Mouse (Mus musculus) forebrain, embryonic 14.5 days (tissue): ENCODE results near the gene Srarp. TPM values are rescaled to one million over a fixed set of nuclear protein-coding genes. Genes with fewer than 3 reads are reported as not detected.

Source experiments
- ATAC-seq: fragments of 200-750 bp; cut with Nextera tagmentation; 2 replicates; pipeline ENCODE4 v1.8.0; 2017; ENCODE audit warnings: mild to moderate bottlenecking, moderate library complexity
- DNase-seq: peaks from one replicate; pipeline ENCODE4 v3.0.0-alpha.2; 2015; ENCODE audit warnings: low spot score
- H3K27ac ChIP-seq: fragments of 300-500 bp; sonication (generic); 2 replicates; pipeline ENCODE4 v1.5.1; 2014; ENCODE audit warnings: low read depth, mild to moderate bottlenecking, control low read depth, low read length, moderate library complexity
- H3K27me3 ChIP-seq: fragments of 300-500 bp; sonication (generic); replicated peaks from 2 replicates; pipeline ENCODE4 v1.6.1; 2014; ENCODE audit warnings: low read length, control low read depth, mixed read lengths; ENCODE audit not compliant: control insufficient read depth, insufficient read depth
- H3K36me3 ChIP-seq: fragments of 300-500 bp; sonication (generic); 2 replicates; pipeline ENCODE4 v1.6.1; 2014; ENCODE audit warnings: low read length, control low read depth; ENCODE audit not compliant: control insufficient read depth, insufficient read depth
- H3K4me1 ChIP-seq: fragments of 300-500 bp; sonication (generic); 2 replicates; pipeline ENCODE4 v1.6.1; 2014; ENCODE audit warnings: antibody characterized with exemption, low read length, control low read depth; ENCODE audit not compliant: control insufficient read depth, insufficient read depth
- H3K4me2 ChIP-seq: fragments of 300-500 bp; sonication (generic); 2 replicates; pipeline ENCODE4 v1.6.1; 2014; ENCODE audit warnings: mild to moderate bottlenecking, control low read depth, low read length
- H3K4me3 ChIP-seq: fragments of 300-500 bp; sonication (generic); 2 replicates; pipeline ENCODE4 v1.5.1; 2014; ENCODE audit warnings: low read depth, low read length, control low read depth
- H3K9ac ChIP-seq: fragments of 300-500 bp; sonication (generic); 2 replicates; pipeline ENCODE4 v1.6.1; 2014; ENCODE audit warnings: mild to moderate bottlenecking, low read length, control low read depth, moderate library complexity
- H3K9me3 ChIP-seq: fragments of 300-500 bp; sonication (generic); replicated peaks from 2 replicates; pipeline ENCODE4 v1.6.1; 2016; ENCODE audit warnings: low read length, control low read depth, mixed read lengths; ENCODE audit not compliant: control insufficient read depth
- WGBS: fragments of 180-500 bp; shearing (Covaris S2); extraction: QIAGEN DNeasy Blood & Tissue Kit; methylation state at CpG from one replicate; pipeline ENCODE4 v1.1.7; 2014; 5-methylcytosine and 5-hydroxymethylcytosine counted together
- polyA plus RNA-seq: library from polyadenylated mRNA; unstranded; fragments of >200 nt; fragmentation: Nextera tagmentation; extraction: Ambion mirVana; gene quantifications from 2 replicates; pipeline ENCODE4 v1.2.1, GENCODE M21; 2014

Srarp gene
- polyA plus RNA-seq, 1 experiment from 2014 or later, result 0.33 TPM

DNA sequence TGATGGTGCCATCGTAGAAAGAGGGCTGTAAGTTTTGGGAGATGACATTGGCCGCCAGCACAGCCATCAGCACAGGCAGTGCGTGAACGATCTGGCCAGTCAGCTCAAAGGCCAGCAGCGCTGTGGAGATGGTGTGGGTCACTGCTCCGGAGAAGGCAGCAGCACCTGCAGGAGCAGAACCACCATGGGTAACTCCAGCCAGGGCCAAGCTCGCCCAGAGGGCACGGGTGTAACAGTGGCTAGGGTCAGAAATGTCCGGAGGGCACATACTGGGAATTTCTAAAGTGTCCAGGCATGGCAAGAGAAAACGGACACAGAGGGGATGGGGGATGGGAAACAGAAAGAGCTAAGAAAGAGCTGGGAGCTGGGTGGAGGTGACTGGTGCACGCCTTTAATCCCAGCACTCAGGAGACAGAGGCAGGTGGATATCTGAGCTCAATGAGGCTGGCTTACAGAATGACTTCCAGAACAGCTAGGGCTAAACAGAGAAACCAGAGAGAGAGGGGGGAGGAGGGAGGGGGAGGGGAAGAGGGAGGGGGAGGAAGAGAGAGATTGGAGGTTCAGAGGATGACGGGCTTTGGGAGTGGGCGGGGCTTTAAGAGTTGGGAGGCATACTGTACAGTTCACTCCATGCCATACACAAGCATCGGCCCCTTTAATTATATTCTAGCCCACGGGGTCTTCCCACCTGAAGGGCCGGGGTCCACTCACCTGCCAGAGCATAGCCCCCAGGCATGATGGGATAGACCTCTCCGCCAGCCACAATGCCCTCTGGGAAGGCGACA lies 46.3 kb downstream of the Srarp start:
- H3K27ac ChIP-seq, result no peak overlapping the region
- no peaks in the 10 kb centered on the region for H3K4me1 ChIP-seq
- no peak overlapping the region for H3K4me2 ChIP-seq
- WGBS, result 70% methylated on average over 18 of the region's 18 CpGs
- H3K9me3 ChIP-seq, result no peaks in the 10 kb centered on the region
- H3K27me3 ChIP-seq, result peaks cover under 1% of the 10 kb centered on the region; the same call in 1 of the 2 replicates
- no peak for ATAC-seq
- H3K36me3 ChIP-seq, result no peaks in the 10 kb centered on the region
- H3K9ac ChIP-seq, result no peak overlapping the region
- H3K4me3 ChIP-seq, result no peak overlapping the region
- DNase-seq, result no peak

GRCm38 (mm10) chr4:141387933-141388332 lies 48.0 kb downstream of the Srarp start:
- Histone ChIP-seq H3K4me2 (no peak overlapping the region), H3K9ac (no peak overlapping the region), H3K4me3 (no peak overlapping the region), H3K27me3 (peaks cover 17% of the 10 kb centered on the region), H3K36me3 (no peaks in the 10 kb centered on the region), H3K9me3 (no peaks in the 10 kb centered on the region), H3K4me1 (no peaks in the 10 kb centered on the region), H3K27ac (no peak overlapping the region)
- no peak for ATAC-seq
- no peak for DNase-seq
- WGBS, result 67% methylated on average over 5 of the region's 5 CpGs

- Histone ChIP-seq H3K9me3 (no peaks in the 10 kb centered on the region), H3K27me3 (peaks cover 23% of the 10 kb centered on the region), H3K4me3 (no peak overlapping the region), H3K4me1 (0 out of 2 replicates have a peak, but pooled peaks cover 1% of the 10 kb centered on the region), H3K27ac (no peak overlapping the region), H3K36me3 (no peaks in the 10 kb centered on the region), H3K4me2 (no peak overlapping the region), H3K9ac (no peak overlapping the region)
- WGBS, result 15% methylated on average over 5 of the region's 5 CpGs
- ATAC-seq (peak; percentile 41), DNase-seq (peak; percentile 82)
Observed at GRCm38 (mm10) chr4:141387093-141387784, 48.7 kb downstream of the Srarp start.

DNA sequence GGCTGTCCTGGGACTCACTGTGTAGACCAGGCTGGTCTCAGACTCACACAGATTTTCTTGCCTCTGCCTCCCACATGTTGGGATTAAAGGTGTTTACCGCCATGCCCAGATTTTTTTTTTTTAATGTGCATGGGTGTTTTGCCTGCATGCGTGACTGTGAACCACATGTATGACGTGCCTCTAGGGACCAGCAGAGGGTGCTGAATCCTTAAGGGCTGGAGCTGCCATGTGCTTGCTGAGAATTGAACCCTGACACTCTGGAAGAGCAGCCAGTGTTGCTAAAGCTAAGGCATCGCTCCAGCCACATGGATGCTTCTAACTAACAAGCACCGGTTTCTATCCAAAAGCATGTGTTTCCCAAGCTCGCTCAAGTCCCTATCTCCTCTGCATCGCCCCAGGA lies 49.8 kb downstream of the Srarp start:
- H3K27me3 ChIP-seq, result peaks cover 28% of the 10 kb centered on the region
- no peak overlapping the region for H3K27ac ChIP-seq
- 69% methylated on average over 7 of the region's 7 CpGs for WGBS
- 0 out of 2 replicates have a peak, but pooled peaks cover 3% of the 10 kb centered on the region for H3K4me1 ChIP-seq
- no peak for ATAC-seq
- H3K4me3 ChIP-seq, result no peak overlapping the region
- no peaks in the 10 kb centered on the region for H3K36me3 ChIP-seq
- H3K4me2 ChIP-seq, result no peak overlapping the region
- no peak for DNase-seq
- H3K9me3 ChIP-seq, result no peaks in the 10 kb centered on the region
- no peak overlapping the region for H3K9ac ChIP-seq

DNA sequence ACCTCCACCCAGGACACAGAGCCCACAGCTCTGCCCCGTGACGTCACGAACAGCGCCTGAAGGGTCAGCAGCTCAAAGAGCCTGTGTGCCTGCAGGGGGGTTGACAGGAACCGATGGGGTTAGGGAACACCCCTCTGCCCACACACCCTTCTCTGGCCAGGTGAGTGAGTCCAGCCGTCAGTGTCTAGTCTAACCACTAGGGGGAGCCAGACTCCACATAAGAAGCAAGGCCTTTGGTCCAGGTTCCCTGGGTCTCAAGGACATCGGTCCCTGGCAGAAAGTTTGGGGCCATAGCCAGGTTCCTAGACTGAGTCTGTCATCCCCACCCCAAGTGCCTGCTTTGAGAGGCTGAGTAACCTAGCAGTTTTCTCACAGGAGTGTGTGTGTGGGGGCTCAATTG lies 50.6 kb downstream of the Srarp start:
- no peak overlapping the region for H3K4me3 ChIP-seq
- 0 out of 2 replicates have a peak, but pooled peaks cover 3% of the 10 kb centered on the region for H3K4me1 ChIP-seq
- H3K27ac ChIP-seq, result no peak overlapping the region
- peak; percentile 77 for DNase-seq
- H3K9ac ChIP-seq, result no peak overlapping the region
- WGBS, result under 1% methylated on average over 7 of the region's 7 CpGs
- H3K9me3 ChIP-seq, result no peaks in the 10 kb centered on the region
- H3K4me2 ChIP-seq, result no peak overlapping the region
- no peak; the same call in 1 of the 2 replicates for ATAC-seq
- no peaks in the 10 kb centered on the region for H3K36me3 ChIP-seq
- H3K27me3 ChIP-seq, result peaks cover 28% of the 10 kb centered on the region

Other genes starting within 250 kb of the Srarp start
- 6.5 and 6.7 TPM in 2 replicates for gene Rsg1, start 222.1 kb downstream of the Srarp start, polyA plus RNA-seq
- gene Arhgef19, start 196.6 kb downstream of the Srarp start, polyA plus RNA-seq, result 0.65 and 1.1 TPM in 2 replicates
- 0.58 and 0.64 TPM in 2 replicates for gene Epha2, start 134.9 kb downstream of the Srarp start, polyA plus RNA-seq
- 10.2 and 15.8 TPM in 2 replicates for gene Fam131c, start 67.9 kb downstream of the Srarp start, polyA plus RNA-seq
- not detected in 2 replicates for gene Clcnka, start 37.4 kb downstream of the Srarp start, polyA plus RNA-seq
- not detected in 2 replicates for gene Clcnkb, start 20.1 kb downstream of the Srarp start, polyA plus RNA-seq
- not detected in 2 replicates for gene Hspb7, start 15.3 kb downstream of the Srarp start, polyA plus RNA-seq
- gene Zbtb17, start 8.5 kb upstream of the Srarp start, polyA plus RNA-seq, result 41.3 and 46.5 TPM in 2 replicates
- 10.7 and 14.0 TPM in 2 replicates for gene Spen, start 102.5 kb upstream of the Srarp start, polyA plus RNA-seq
- 15.1 and 19.7 TPM in 2 replicates for gene Fblim1, start 170.0 kb upstream of the Srarp start, polyA plus RNA-seq
- gene Tmem82, start 182.5 kb upstream of the Srarp start, polyA plus RNA-seq, result 0.12 TPM in 1 of 2 replicates, not detected in the other
- 0.07 TPM in 1 of 2 replicates, not detected in the other for gene Slc25a34, start 187.7 kb upstream of the Srarp start, polyA plus RNA-seq
- 3.6 and 3.9 TPM in 2 replicates for gene Plekhm2, start 228.8 kb upstream of the Srarp start, polyA plus RNA-seq
- gene Rsc1a1, start 249.5 kb upstream of the Srarp start, polyA plus RNA-seq, result 2.5 TPM in 1 of 2 replicates, not detected in the other